Mouse (Mus musculus) ovary, postnatal 10 days (tissue): ENCODE results near the gene Tmem174.

Experiments used
- DNase-seq: peaks from one replicate; pipeline ENCODE4 v3.0.0; 2022; ENCODE audit warnings: low spot score

Gene Tmem174

GRCm38 (mm10) chr13:98632306-98632942 lies 4.8 kb downstream of the Tmem174 start:
- DNase-seq = no peak

- no peak for DNase-seq
Observed at GRCm38 (mm10) chr13:98631105-98631838, 5.9 kb downstream of the Tmem174 start.

- no peak for DNase-seq
Observed at GRCm38 (mm10) chr13:98626736-98627135, 10.5 kb downstream of the Tmem174 start.

GRCm38 (mm10) chr13:98624506-98624905 lies 12.7 kb downstream of the Tmem174 start:
- DNase-seq = no peak

GRCm38 (mm10) chr13:98622881-98623549 lies 14.2 kb downstream of the Tmem174 start:
- DNase-seq = no peak

GRCm38 (mm10) chr13:98617429-98618067 lies 19.7 kb downstream of the Tmem174 start:
- no peak for DNase-seq

- DNase-seq = no peak
Observed at GRCm38 (mm10) chr13:98607885-98608477, 29.2 kb downstream of the Tmem174 start.

- DNase-seq = no peak
Observed at GRCm38 (mm10) chr13:98603799-98604198, 33.4 kb downstream of the Tmem174 start.

- no peak for DNase-seq
Observed at GRCm38 (mm10) chr13:98596746-98597145, 40.5 kb downstream of the Tmem174 start.

- DNase-seq = no peak
Observed at GRCm38 (mm10) chr13:98594726-98595141, 42.5 kb downstream of the Tmem174 start.

GRCm38 (mm10) chr13:98593938-98594539 lies 43.2 kb downstream of the Tmem174 start:
- no peak for DNase-seq

GRCm38 (mm10) chr13:98591406-98591805 lies 45.8 kb downstream of the Tmem174 start:
- DNase-seq = no peak

- DNase-seq = no peak
Observed at GRCm38 (mm10) chr13:98590693-98591389, 46.4 kb downstream of the Tmem174 start.

- no peak for DNase-seq
Observed at GRCm38 (mm10) chr13:98589572-98589971, 47.6 kb downstream of the Tmem174 start.

- DNase-seq = peak; percentile 62
Observed at GRCm38 (mm10) chr13:98588951-98589501, 48.2 kb downstream of the Tmem174 start.

- no peak for DNase-seq
Observed at GRCm38 (mm10) chr13:98588480-98588879, 48.7 kb downstream of the Tmem174 start.

- no peak for DNase-seq
Observed at GRCm38 (mm10) chr13:98587639-98588038, 49.6 kb downstream of the Tmem174 start.

- no peak for DNase-seq
Observed at GRCm38 (mm10) chr13:98586817-98587575, 50.2 kb downstream of the Tmem174 start.
